Mouse (Mus musculus) thymus, postnatal 10 days (tissue): ENCODE measurements around the gene Pitpna.

Experiments used
- DNase-seq, 2 experiments: peaks; one replicate each; pipeline ENCODE4 v3.0.0; 2021; ENCODE audit warnings: low spot score in 2 of 2

Pitpna gene

GRCm38 (mm10) chr11:75631561-75632225 lies 43.8 kb downstream of the Pitpna start:
- DNase-seq, result peak in 1 of 2 experiments; percentile 38

GRCm38 (mm10) chr11:75632921-75633320 lies 45.0 kb downstream of the Pitpna start:
- DNase-seq, result no peak

GRCm38 (mm10) chr11:75634801-75635200 lies 46.9 kb downstream of the Pitpna start:
- no peak for DNase-seq

GRCm38 (mm10) chr11:75635315-75635714 lies 47.4 kb downstream of the Pitpna start:
- no peak for DNase-seq

- DNase-seq, result no peak
These were observed 55.4 kb downstream of the Pitpna start for GRCm38 (mm10) chr11:75643323-75643722.

- DNase-seq, result peak; percentile 42 to 44
These were observed 56.8 kb downstream of the Pitpna start for GRCm38 (mm10) chr11:75644684-75645083.

GRCm38 (mm10) chr11:75647681-75648211 lies 59.8 kb downstream of the Pitpna start:
- no peak for DNase-seq

- no peak for DNase-seq
These were observed 61.3 kb downstream of the Pitpna start for GRCm38 (mm10) chr11:75649155-75649561.

GRCm38 (mm10) chr11:75650311-75650710 lies 62.4 kb downstream of the Pitpna start, which contains the start of gene Myo1c:
Gene Myo1c, plus strand, starts transcription at chr11:75650504.
- no peak for DNase-seq

GRCm38 (mm10) chr11:75650958-75651425 lies 63.1 kb downstream of the Pitpna start:
- DNase-seq, result no peak

GRCm38 (mm10) chr11:75651426-75652221 lies 63.7 kb downstream of the Pitpna start:
- peak; percentile 51 to 63 for DNase-seq

GRCm38 (mm10) chr11:75652222-75652941 lies 64.5 kb downstream of the Pitpna start:
- peak; percentile 69 to 76 for DNase-seq

GRCm38 (mm10) chr11:75652942-75653684 lies 65.2 kb downstream of the Pitpna start:
- no peak for DNase-seq

- peak; percentile 64 to 66 for DNase-seq
These were observed 66.0 kb downstream of the Pitpna start for GRCm38 (mm10) chr11:75653781-75654470.

- peak; percentile 59 to 66 for DNase-seq
These were observed 66.8 kb downstream of the Pitpna start for GRCm38 (mm10) chr11:75654471-75655390.

- peak; percentile 27 to 49 for DNase-seq
These were observed 68.0 kb downstream of the Pitpna start for GRCm38 (mm10) chr11:75655621-75656545.

GRCm38 (mm10) chr11:75656621-75657590 lies 69.0 kb downstream of the Pitpna start:
- DNase-seq, result no peak
